Mouse (Mus musculus) limb, embryonic 11.5 days (tissue): ENCODE results near the gene Serpinb1a. TPM values are rescaled to one million over a fixed set of nuclear protein-coding genes. Genes with fewer than 3 reads are reported as not detected.
"Not testable (repeated sequence)": the region's sequence is repeated elsewhere in the genome, so short reads cannot be mapped to it uniquely, and the experiment has no call there.

ENCODE experiments used
- ATAC-seq: fragments of 200-750 bp; cut with Nextera tagmentation; 2 replicates; pipeline ENCODE4 v1.8.0; 2017; ENCODE audit warnings: low read depth; ENCODE audit not compliant: insufficient number of reproducible peaks, low FRiP score, low TSS enrichment
- DNase-seq: peaks from one replicate; pipeline ENCODE4 v3.0.0-alpha.2; 2015; ENCODE audit warnings: low spot score
- H3K27ac ChIP-seq: fragments of 300-500 bp; sonication (generic); replicated peaks from 2 replicates; pipeline ENCODE4 v1.5.1; 2014; ENCODE audit warnings: low read depth, mild to moderate bottlenecking, low read length
- H3K27me3 ChIP-seq: fragments of 300-500 bp; sonication (generic); 2 replicates; pipeline ENCODE4 v1.6.1; 2014; ENCODE audit warnings: mild to moderate bottlenecking, low read length, mixed read lengths; ENCODE audit not compliant: control insufficient read depth, insufficient read depth
- H3K36me3 ChIP-seq: fragments of 300-500 bp; sonication (generic); 2 replicates; pipeline ENCODE4 v1.6.1; 2014; ENCODE audit warnings: mild to moderate bottlenecking, low read length, moderate library complexity, mixed read lengths; ENCODE audit not compliant: control insufficient read depth, insufficient read depth
- H3K4me1 ChIP-seq: fragments of 300-500 bp; sonication (generic); 2 replicates; pipeline ENCODE4 v1.6.1; 2014; ENCODE audit warnings: low read length, mixed read lengths; ENCODE audit not compliant: control insufficient read depth, insufficient read depth
- H3K4me2 ChIP-seq: fragments of 300-500 bp; sonication (generic); 2 replicates; pipeline ENCODE4 v1.6.1; 2014; ENCODE audit warnings: low read depth, mild to moderate bottlenecking, moderate library complexity; ENCODE audit not compliant: severe bottlenecking
- H3K4me3 ChIP-seq: fragments of 300-500 bp; sonication (generic); 2 replicates; pipeline ENCODE4 v1.5.1; 2014; ENCODE audit warnings: low read depth, low read length
- H3K9ac ChIP-seq: fragments of 300-500 bp; sonication (generic); 2 replicates; pipeline ENCODE4 v1.6.1; 2014; ENCODE audit warnings: mild to moderate bottlenecking, low read length
- H3K9me3 ChIP-seq: fragments of 300-500 bp; sonication (generic); 2 replicates; pipeline ENCODE4 v1.6.1; 2016; ENCODE audit warnings: low read length; ENCODE audit not compliant: control insufficient read depth
- WGBS: fragments of 180-500 bp; shearing (Covaris S2); extraction: QIAGEN DNeasy Blood & Tissue Kit; methylation state at CpG from one replicate; pipeline ENCODE4 v1.1.7; 2014; 5-methylcytosine and 5-hydroxymethylcytosine counted together
- polyA plus RNA-seq: library from polyadenylated mRNA; unstranded; fragments of >200 nt; fragmentation: Nextera tagmentation; extraction: Ambion mirVana; gene quantifications from 2 replicates; pipeline ENCODE4 v1.2.1, GENCODE M21; 2014

Serpinb1a gene
- polyA plus RNA-seq, result 1.5 and 2.5 TPM in 2 replicates

DNA sequence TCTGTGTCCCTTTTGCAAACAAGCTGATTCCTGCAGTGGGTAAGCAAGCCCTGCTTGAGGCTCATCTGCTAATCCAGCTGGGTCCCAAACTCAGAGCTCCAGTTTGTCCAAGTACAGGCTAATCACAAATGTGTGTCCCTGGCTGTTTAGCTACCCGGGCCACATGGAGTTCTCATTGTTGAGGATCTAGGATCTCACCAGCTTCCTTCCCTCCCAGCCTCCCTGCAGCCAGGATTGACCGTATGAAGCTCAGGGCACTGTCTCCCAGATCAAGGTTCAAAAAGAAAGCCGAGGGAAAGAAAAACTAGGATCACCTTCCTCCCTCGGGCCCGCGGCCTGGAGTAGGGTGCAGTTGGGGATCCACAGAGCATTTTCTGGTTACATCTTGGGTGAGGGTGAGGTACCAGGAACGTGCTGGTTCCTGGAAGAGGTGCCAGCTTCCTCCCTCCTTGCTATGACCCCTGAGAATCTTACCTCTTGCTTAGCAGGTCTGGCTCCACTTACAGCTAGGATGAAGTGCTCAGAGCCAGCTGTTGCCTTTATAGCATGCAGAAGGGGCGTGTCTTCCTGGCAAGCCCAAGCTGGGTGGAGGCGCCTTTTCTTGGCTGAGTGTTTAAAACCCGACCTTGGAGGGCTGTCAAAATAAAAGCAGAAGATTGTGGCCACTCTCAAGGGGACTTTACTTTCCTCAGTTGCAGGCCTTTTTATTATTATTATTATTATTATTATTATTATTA is at the start of gene Serpinb1a:
Serpinb1a (minus strand) TSS at position 518 of the 737 bp plus-strand sequence.
- ATAC-seq, result peak; percentile 26; the same call in 1 of the 2 replicates
- DNase-seq, result peak; percentile 57
- H3K4me2 ChIP-seq, result no peak within 1 kb of the TSS
- no peak within 1 kb of the TSS for H3K4me3 ChIP-seq
- no peak within 1 kb of the TSS for H3K27ac ChIP-seq
- H3K4me1 ChIP-seq, result no peaks in the 10 kb centered on the region
- 49% methylated on average over 10 of the region's 10 CpGs for WGBS
- H3K36me3 ChIP-seq, result no peaks in the 10 kb centered on the region
- H3K9me3 ChIP-seq, result no peaks in the 10 kb centered on the region
- H3K9ac ChIP-seq, result no peak within 1 kb of the TSS
- no peaks in the 10 kb centered on the region for H3K27me3 ChIP-seq

DNA sequence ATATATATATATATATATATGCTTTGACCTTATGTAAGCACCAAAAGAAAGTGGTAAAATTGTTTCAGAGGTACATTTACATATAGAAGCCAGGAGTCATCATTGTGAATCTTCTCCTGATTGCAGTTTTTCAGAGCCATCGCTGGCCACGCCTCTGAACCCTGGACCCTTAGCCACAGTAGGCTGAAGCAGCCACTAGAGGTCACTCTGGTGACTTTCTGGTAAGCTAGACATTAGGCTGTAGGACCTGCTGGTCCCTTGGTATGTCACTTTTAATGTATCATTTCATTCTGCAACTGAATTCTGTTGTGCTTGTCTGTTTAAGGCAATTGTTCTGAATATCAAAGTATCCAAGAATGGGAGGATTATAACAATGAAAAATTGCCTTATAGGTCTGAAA is 49.7 kb upstream of the Serpinb1a start:
- no peak overlapping the region for H3K4me3 ChIP-seq

GRCm38 (mm10) chr13:32899114-32899513 is 48.1 kb upstream of the Serpinb1a start:
- not testable (repeated sequence) for H3K4me1 ChIP-seq, H3K9ac ChIP-seq, H3K4me3 ChIP-seq, H3K9me3 ChIP-seq, DNase-seq, ATAC-seq, H3K27me3 ChIP-seq, H3K27ac ChIP-seq, H3K36me3 ChIP-seq, H3K4me2 ChIP-seq
- 60% methylated on average over 1 of the region's 2 CpGs for whole genome bisulfite sequencing

More for the DNA sequence above, 49.7 kb upstream of the Serpinb1a start:
- Histone ChIP-seq H3K9ac (no peak overlapping the region), H3K4me1 (no peaks in the 10 kb centered on the region), H3K9me3 (no peaks in the 10 kb centered on the region), H3K27ac (no peak overlapping the region), H3K36me3 (no peaks in the 10 kb centered on the region), H3K4me2 (no peak overlapping the region), H3K27me3 (no peaks in the 10 kb centered on the region)
- DNase-seq (peak; percentile 49), ATAC-seq (no peak)
- 14% methylated on average over 2 of the region's 2 CpGs for WGBS

DNA sequence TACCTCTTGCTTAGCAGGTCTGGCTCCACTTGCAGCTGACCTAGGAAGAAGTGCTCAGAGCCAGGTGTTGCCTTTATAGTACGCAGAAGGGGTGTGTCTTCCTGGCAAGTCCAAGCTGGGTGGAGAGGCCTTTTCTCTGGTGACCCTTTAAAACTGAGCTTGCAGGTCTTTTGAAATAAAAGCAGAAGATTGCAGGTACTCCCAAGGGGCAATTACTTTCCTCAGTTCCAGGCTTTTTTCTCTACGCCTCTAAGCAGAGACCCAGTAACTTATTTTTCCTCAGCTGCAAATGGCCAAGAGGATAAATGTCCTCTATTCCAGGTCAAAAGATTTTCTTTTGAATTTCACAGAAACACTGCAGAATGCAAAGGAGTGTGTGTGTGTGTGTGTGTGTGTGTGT is 47.1 kb upstream of the Serpinb1a start, which contains the start of gene Serpinb1c:
Serpinb1c (minus strand) TSS at position 101 of the 400 bp plus-strand sequence.
- H3K4me2 ChIP-seq, result no peak within 1 kb of the TSS
- ATAC-seq (no peak), DNase-seq (no peak)
- no peaks in the 10 kb centered on the region for H3K27me3 ChIP-seq
- no peak within 1 kb of the TSS for H3K4me3 ChIP-seq
- no peak within 1 kb of the TSS for H3K27ac ChIP-seq
- WGBS, result 82% methylated on average over 2 of the region's 2 CpGs
- no peaks in the 10 kb centered on the region for H3K4me1 ChIP-seq
- H3K9ac ChIP-seq, result no peak within 1 kb of the TSS
- H3K36me3 ChIP-seq, result no peaks in the 10 kb centered on the region
- H3K9me3 ChIP-seq, result no peaks in the 10 kb centered on the region

DNA sequence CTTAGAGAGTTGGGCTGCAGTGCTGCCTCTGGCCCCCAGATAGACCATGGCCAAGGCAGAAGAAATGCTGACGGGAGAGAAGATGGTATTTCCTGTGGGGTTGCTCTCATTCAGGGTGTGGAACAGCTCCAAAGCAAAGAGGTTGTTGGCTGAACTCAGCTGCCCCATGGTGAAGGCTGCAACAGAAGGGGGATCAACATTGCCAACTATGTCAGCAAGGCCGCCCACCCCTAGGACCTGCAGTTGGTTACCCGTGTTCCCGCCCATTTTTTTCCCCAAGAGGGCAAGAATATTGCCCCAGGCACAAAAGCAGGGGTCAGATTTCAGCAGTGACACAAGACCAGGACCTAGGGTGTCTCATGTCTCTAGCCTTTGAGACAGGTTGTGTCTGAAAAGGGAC is 45.9 kb upstream of the Serpinb1a start:
- 77% methylated on average over 4 of the region's 4 CpGs for WGBS
- Histone ChIP-seq H3K4me2 (no peak overlapping the region), H3K9me3 (no peaks in the 10 kb centered on the region), H3K9ac (no peak overlapping the region), H3K27ac (no peak overlapping the region), H3K4me1 (no peaks in the 10 kb centered on the region), H3K4me3 (no peak overlapping the region), H3K36me3 (no peaks in the 10 kb centered on the region), H3K27me3 (no peaks in the 10 kb centered on the region)
- DNase-seq (no peak), ATAC-seq (no peak)

- H3K27me3 ChIP-seq, result no peaks in the 10 kb centered on the region
- H3K9me3 ChIP-seq, result no peaks in the 10 kb centered on the region
- H3K4me1 ChIP-seq, result no peaks in the 10 kb centered on the region
- no peak overlapping the region for H3K4me3 ChIP-seq
- H3K36me3 ChIP-seq, result no peaks in the 10 kb centered on the region
- no peak overlapping the region for H3K9ac ChIP-seq
- H3K27ac ChIP-seq, result no peak overlapping the region
- no peak for DNase-seq
- H3K4me2 ChIP-seq, result no peak overlapping the region
- ATAC-seq, result no peak
Measured at GRCm38 (mm10) chr13:32884755-32885154, 33.8 kb upstream of the Serpinb1a start.

- Histone ChIP-seq H3K4me3 (no peak overlapping the region), H3K4me2 (no peak overlapping the region), H3K9me3 (no peaks in the 10 kb centered on the region; the same call in 1 of the 2 replicates), H3K4me1 (no peaks in the 10 kb centered on the region), H3K9ac (no peak overlapping the region), H3K27me3 (no peaks in the 10 kb centered on the region), H3K27ac (no peak overlapping the region), H3K36me3 (no peaks in the 10 kb centered on the region)
- WGBS, result 66% methylated on average over 1 of the region's 1 CpGs
- DNase-seq (no peak), ATAC-seq (no peak)
Measured at GRCm38 (mm10) chr13:32873862-32874261, 22.9 kb upstream of the Serpinb1a start.

- H3K4me2 ChIP-seq, result no peak overlapping the region
- no peaks in the 10 kb centered on the region for H3K4me1 ChIP-seq
- no peak overlapping the region for H3K27ac ChIP-seq
- no peaks in the 10 kb centered on the region for H3K27me3 ChIP-seq
- no peak overlapping the region for H3K9ac ChIP-seq
- no peak for ATAC-seq
- no peaks in the 10 kb centered on the region for H3K9me3 ChIP-seq
- WGBS, result 85% methylated on average over 5 of the region's 5 CpGs
- DNase-seq, result no peak
- no peak overlapping the region for H3K4me3 ChIP-seq
- no peaks in the 10 kb centered on the region for H3K36me3 ChIP-seq
Measured at GRCm38 (mm10) chr13:32868843-32869242, 17.9 kb upstream of the Serpinb1a start.
